Mouse (Mus musculus): ENCODE data around the gene Klhl40.

The Klhl40 gene

DNA sequence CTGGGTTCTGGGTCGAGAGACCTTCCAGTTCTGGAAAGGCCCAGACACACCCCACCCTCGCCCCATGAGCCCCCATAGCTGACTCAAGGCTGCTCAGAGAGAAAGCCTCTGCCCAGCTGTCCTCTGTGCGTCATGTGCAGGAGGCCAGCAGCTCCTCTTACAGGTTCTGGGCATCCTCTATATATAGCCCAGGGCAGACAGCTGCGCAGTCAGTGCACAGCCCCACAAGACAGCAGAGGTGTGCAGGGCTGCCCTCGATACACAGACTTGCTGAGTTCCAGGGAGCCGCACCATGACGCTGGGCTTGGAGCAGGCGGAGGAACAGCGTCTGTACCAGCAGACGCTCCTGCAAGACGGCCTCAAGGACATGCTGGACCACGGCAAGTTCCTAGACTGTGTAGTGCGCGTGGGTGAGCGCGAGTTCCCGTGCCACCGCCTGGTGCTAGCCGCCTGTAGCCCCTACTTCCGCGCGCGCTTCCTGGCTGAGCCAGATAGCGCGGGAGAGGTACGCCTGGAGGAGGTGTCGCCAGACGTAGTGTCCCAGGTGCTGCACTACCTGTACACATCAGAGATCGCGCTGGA, at the start of gene Klhl40:
Gene Klhl40, plus strand, starts transcription at position 124 of the 582 bp plus-strand sequence.
- no peak for DNase-seq

DNA sequence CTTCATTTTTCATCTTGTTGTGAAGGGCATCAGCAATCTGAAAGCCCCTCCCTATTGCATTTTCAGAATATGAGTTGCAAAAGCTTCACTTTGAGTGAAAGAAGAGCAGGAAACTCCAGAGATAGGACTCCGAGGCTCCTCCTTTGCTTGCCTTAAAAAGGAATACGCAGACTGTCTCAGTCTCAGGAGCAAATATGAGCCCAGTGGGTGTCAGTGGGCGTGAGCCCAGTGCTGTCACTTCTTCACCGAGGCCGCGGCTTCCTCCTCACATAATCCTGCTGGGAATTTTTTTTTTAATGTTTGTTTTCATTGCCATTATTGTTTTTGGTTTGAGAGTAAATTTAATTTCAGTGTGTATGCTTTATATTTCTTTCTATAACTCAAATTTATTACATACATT, 36.9 kb upstream of the Klhl40 start:
- DNase-seq = no peak

DNA sequence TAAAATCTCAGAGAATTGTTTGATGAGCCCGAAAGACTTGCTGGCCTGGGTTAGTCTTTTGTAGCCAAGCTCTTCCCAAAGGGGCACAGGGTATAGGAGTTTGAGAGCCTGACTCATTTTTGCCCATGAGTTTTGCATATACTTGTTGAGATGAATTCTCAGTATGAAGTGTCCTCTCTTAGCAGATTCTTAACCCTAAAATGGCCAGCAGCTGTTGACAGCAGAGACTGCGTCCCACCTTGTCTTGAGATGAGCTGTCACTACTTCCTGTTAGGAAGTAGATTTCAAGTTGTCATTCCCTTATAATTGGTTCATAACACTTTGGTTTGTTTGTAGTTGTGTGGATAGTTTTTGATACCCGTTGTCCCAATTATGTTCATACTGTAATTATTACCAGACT, 36.2 kb upstream of the Klhl40 start:
- DNase-seq = no peak

DNA sequence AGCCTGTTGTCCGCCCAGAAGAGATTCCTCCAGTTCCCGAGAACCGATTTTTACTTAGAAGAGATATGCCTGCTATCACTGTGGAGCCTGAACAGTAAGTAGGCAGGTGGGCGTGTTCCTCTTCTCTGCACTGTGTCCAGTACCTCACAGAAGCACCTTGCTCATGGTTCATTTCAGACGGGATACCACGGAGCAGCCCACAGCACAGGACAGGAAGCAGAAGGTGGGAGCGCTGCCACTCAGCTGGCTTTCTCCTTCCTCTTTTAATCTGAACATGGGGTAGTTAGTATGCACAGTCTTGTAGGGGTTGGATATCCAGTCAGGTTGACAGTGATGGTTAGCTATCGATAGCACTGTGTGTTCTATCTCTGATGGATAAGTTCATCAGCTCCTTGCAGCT, 33.4 kb upstream of the Klhl40 start:
- no peak for DNase-seq

GRCm38 (mm10) chr9:121752774-121753173, 24.6 kb upstream of the Klhl40 start:
- DNase-seq = no peak

DNA sequence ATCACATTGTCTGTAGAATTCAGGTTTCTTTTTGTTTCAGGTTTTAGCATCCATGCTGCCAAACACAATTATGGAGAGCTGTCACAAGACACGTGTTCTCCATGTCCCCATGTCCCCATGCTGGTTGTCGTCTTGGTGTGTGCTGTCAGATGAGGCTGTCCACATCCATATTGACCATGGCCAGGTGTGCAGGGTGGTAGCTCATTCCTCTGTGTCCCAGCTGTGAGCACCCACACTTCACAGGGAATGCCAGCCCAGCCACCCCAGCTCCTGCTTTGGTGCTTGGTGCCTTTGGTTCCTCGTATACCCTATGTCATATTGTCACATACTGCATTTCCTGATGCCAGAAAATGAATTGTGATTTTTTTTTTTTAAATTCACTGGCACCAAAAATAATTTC, 22.8 kb upstream of the Klhl40 start:
- no peak for DNase-seq

DNA sequence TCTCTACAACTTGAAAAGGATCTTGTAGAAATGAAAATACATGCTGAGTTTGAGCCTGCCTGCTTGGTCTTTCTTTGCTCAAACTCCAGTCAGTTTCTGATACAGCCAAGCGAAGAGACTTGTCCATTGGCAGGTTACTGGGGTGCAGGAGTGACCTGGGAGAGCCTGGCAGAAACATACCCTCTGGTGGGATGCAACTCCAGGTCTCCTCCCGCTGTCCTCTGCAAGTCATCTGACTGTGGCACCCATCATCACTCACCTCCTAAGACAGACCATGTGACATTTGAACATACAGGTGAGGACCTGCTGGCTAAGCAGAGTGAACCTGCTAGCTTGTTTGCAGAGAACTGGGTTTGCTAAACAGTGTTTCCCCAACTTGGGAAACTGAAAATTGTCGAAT, 20.6 kb upstream of the Klhl40 start:
- no peak for DNase-seq

- DNase-seq = peak; percentile 30 to 34
Measured at GRCm38 (mm10) chr9:121757432-121757831, 20.0 kb upstream of the Klhl40 start.

GRCm38 (mm10) chr9:121757835-121758814, 19.3 kb upstream of the Klhl40 start:
- peak in 1 of 2 experiments; percentile 34 for DNase-seq

DNA sequence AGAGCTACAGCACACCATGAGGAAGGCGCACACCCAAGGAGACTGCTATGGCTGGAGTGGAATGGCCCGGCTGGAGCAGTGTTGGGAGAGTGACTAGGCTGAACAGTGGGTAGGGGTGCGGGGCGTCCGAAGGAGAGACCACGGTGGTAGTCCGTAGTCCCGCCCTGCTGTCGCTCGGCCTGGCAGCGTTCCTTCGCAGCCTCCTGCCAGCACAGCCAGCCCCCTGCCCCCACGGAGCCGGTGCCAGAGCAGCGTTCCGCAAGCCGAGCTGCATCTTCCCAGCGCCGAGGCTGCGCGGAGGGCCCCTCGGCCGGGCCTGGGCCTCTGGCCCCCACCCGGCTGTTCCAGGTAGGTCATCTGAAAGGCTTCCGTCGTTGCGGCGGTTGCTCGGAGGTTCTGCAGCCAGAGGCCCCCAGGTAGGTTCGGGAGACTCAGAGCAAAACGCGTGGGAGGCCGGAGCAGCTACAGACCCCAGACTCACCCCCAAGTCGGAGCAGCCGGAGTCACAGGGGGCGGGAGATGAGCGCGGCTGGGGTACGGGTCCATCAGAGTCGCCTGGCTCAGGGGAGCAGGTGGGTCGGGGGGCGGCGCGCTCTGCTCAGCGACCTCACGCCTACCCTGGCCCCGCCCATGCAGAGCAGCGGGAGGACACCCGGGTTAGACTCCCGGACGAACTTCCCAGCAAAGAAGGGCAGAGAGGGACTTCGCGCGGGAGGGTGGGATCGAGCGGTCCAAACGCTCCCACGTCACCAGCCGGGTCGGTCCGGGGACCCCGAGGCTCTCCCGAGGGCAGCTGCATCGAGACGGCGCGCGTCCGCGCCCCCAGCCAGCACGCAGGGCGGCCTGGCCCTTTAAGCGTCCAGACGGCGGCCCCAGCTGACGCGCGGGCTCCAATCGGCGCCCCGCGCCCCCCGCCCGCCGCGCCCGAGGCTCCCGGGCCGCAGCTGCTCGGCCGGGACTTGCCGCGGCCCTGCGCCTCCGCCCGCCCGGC, 18.0 kb upstream of the Klhl40 start, which contains the start of gene Zfp651:
Gene Zfp651, plus strand, starts transcription at position 240 of the 991 bp plus-strand sequence.
- DNase-seq = peak; percentile 63 to 77

DNA sequence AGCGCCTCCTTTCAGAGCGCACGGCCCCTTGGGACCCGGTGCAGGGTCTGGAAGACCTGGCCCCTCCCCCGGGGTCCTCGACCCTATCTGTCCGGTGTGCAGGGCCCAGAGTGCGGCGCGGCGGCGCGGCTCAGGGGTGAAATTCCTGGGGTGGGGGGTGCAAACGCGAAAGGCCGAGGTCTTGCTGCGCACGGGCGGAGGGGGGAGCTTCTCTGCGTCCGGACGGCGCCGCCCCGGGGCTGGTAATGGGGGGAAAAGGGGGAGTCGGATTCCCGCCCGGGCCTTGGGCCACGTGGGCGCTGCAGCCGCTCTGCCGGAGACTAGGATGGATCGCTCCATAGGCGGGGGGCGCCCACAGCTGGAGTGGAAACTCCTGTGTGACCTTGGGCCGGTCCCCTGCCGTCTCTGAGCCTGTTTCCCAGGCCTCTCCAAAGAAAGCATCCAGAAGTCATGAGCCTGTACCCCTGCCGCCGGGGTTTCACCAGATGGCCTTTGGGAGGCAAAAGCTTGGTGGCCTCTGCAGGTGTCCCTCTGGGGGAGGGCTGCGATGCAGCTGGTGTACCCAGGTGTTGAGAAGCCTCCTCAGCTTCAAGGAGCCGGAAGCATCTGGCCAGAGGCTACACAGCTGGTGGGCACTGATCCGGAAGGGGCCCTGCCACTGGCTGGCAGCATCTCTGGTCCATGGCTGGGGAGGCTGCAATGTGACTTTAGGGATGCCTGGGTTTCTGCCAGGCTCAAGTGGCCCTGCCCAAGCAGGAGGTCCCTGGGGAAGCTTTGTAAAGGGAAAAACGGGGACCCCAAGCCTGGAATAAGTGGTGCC, 16.9 kb upstream of the Klhl40 start:
- DNase-seq = peak; percentile 47 to 53

GRCm38 (mm10) chr9:121761091-121761665, 16.2 kb upstream of the Klhl40 start:
- no peak for DNase-seq

DNA sequence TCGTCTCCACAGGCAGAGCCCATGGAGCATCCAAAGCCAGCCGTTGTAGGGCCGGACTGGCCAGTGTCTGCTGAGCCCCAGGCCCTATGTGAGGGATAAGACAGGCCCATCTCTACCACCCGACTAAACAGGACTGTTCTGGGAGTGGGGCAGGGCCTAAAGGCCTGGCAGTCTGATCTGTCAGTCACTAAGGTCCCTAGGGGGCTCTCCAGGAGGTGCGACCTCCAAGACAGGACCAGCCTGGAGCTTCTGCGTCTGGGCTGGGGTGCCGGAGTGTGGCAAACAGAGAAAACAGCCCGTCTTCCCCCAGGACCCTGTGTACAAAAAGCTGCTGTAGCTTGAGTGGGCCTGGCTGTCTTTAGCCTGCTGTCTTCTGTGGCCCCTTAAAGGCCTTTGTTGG, 15.6 kb upstream of the Klhl40 start:
- DNase-seq = no peak

DNA sequence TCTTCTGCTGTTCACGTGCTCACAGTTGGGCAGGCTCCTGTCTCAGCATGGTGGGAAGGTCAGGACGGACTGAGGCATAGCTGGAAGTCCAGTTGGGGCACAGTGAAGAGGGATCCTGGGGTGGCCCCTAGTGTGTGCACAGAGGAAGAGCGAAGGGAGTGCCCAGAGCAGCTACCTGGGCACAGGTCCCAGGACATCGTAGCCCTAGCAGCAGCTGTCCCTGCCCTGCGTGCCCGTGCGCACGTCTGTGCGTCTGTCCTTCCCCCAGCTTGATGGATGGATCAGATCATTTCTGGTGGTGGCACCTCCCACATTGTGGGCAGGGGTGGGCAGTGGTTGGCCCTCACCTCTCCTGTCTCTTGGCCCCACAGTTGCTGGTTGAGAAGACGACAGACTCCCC, 15.2 kb upstream of the Klhl40 start:
- no peak for DNase-seq

GRCm38 (mm10) chr9:121762761-121763160, 14.6 kb upstream of the Klhl40 start:
- DNase-seq = peak in 1 of 2 experiments; percentile 25

DNA sequence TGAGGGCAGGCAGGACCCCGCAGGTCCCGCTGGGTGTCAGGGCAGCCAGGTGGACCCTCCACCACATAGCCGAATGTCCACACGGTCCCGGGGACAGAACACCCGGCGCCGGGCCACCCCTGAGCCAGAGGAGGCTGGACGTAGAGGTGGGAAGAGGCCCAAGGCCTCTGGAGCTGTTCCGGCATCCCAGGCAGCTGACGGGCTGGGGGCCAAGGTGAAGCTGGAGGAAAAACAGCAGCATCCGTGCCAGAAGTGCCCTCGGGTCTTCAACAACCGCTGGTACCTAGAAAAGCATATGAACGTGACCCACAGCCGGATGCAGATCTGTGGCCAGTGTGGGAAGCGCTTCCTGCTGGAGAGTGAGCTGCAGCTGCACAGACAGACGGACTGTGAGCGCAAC, 13.7 kb upstream of the Klhl40 start:
- no peak for DNase-seq

DNA sequence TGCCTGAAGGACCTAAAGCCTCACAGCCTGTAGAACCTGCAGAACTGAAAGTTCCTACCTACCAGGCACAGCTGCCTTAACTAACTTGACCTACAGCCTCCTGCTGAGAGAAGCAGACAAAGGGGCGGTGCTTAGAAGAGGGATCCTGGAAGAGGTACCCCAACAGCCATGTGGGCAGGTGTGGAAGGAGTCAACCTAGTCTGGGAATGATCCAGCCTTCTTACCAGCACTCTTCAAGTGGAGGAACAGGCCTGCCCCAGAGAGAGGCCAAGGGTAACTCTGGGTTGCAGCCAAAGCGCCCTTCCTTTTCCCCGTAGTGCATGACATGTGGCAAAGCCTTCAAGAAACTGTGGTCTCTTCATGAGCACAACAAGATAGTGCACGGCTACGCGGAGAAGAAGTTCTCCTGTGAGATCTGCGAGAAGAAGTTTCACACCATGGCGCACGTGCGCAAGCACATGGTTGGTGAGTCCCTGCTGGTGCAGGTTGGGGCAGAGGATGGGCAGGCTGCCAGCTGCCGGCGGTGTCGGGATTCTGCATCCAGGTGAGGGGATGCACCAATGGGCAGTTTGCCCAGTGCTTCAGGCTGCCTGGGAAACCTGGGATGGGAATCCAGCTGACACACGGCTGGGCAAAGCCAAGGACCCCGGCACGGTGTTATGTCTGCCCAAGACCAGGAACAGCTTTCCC, 12.1 kb upstream of the Klhl40 start:
- DNase-seq = peak in 1 of 2 experiments; percentile 42

- no peak for DNase-seq
Measured at GRCm38 (mm10) chr9:121772412-121772811, 5.0 kb upstream of the Klhl40 start.

DNA sequence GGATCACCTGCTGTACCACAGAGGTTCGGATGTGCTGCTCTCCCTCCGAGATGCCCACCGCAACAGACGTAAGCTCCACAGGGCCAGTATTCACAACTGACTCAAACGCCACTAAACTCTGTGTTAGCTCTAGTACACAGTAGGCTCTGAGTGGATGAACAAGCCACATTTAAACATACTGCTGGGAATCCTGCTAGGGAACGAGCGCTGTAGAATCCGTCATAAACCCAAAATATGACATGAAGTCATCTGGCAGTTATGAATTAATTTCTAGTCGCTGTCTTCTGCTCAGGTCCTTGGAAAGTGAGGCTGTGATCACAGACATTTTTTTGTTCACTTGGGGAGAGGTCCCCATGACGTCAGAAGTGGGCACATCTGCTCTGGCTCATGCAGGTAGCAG, 1.5 kb upstream of the Klhl40 start:
- DNase-seq = no peak

- no peak for DNase-seq
Measured at GRCm38 (mm10) chr9:121776511-121776910, 896 bp upstream of the Klhl40 start.

All from cerebellum, adult 18-20 months (tissue).